Mouse (Mus musculus) heart, embryonic 13.5 days (tissue): ENCODE measurements around the gene Samd4b. TPM values are rescaled to one million over a fixed set of nuclear protein-coding genes. Genes with fewer than 3 reads are reported as not detected.
A peak's percentile ranks its signal among the peaks of the same experiment; 100 is the strongest.
"Not testable (repeated sequence)": the region's sequence is repeated elsewhere in the genome, so short reads cannot be mapped to it uniquely, and the experiment has no call there.

Experiments
- ATAC-seq: fragments of 200-750 bp; cut with Nextera tagmentation; 2 replicates; pipeline ENCODE4 v1.8.0; 2017; ENCODE audit warnings: moderate TSS enrichment; ENCODE audit not compliant: insufficient number of reproducible peaks, low FRiP score, low TSS enrichment; ENCODE audit errors: extremely low read depth
- H3K27ac ChIP-seq: fragments of 300-500 bp; sonication (generic); replicated peaks from 2 replicates; pipeline ENCODE4 v1.5.1; 2015; ENCODE audit warnings: moderate library complexity, mild to moderate bottlenecking, inconsistent platforms
- H3K27me3 ChIP-seq: fragments of 300-500 bp; sonication (generic); replicated peaks from 2 replicates; pipeline ENCODE4 v1.6.1; 2015; ENCODE audit warnings: mild to moderate bottlenecking, inconsistent platforms
- H3K36me3 ChIP-seq: fragments of 300-500 bp; sonication (generic); 2 replicates; pipeline ENCODE4 v1.6.1; 2015; ENCODE audit warnings: mild to moderate bottlenecking, inconsistent platforms
- H3K4me1 ChIP-seq: fragments of 300-500 bp; sonication (generic); 2 replicates; pipeline ENCODE4 v1.6.1; 2015; ENCODE audit warnings: inconsistent platforms
- H3K4me2 ChIP-seq: fragments of 300-500 bp; sonication (generic); 2 replicates; pipeline ENCODE4 v1.6.1; 2015; ENCODE audit warnings: inconsistent platforms, mild to moderate bottlenecking, moderate library complexity
- H3K4me3 ChIP-seq: fragments of 300-500 bp; sonication (generic); 2 replicates; pipeline ENCODE4 v1.5.1; 2015; ENCODE audit warnings: moderate library complexity, mild to moderate bottlenecking, inconsistent platforms
- H3K9ac ChIP-seq: fragments of 300-500 bp; sonication (generic); 2 replicates; pipeline ENCODE4 v1.6.1; 2015; ENCODE audit warnings: inconsistent platforms, mild to moderate bottlenecking, moderate library complexity
- H3K9me3 ChIP-seq: fragments of 300-500 bp; sonication (generic); 2 replicates; pipeline ENCODE4 v1.6.1; 2016; ENCODE audit warnings: inconsistent platforms
- WGBS: fragments of 180-500 bp; shearing (Covaris S2); methylation state at CpG from one replicate; pipeline ENCODE4 v1.1.7; 2015; ENCODE audit warnings: mixed read lengths; 5-methylcytosine and 5-hydroxymethylcytosine counted together
- polyA plus RNA-seq: library from polyadenylated mRNA; unstranded; fragments of >200 nt; fragmentation: Nextera tagmentation; extraction: Ambion mirVana; gene quantifications from 2 replicates; pipeline ENCODE4 v1.2.1, GENCODE M21; 2015

Samd4b gene
- polyA plus RNA-seq, 1 experiment from 2014 or later, result 23.3 TPM

DNA sequence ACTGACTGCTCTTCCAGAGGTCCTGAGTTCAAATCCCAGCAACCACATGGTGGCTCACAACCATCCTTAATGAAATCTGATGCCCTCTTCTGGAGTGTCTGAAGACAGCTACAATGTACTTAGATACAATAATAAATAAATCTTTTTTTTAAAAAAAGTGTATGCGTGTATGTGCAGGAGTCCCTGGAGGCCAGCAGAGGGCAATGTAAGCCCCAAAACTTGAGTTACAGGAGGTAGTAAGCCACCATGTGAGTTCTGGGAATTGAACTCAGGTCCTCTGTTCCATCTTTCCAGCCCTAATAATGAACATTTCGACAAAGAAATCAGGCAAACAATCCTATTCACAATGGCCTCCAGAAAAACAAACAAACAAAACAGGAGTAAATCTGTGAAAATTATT lies 5.8 kb upstream of the Samd4b start:
- H3K36me3 ChIP-seq, H3K27ac ChIP-seq, H3K4me1 ChIP-seq, H3K9me3 ChIP-seq, H3K4me2 ChIP-seq, ATAC-seq, H3K9ac ChIP-seq, H3K27me3 ChIP-seq, H3K4me3 ChIP-seq: not testable (repeated sequence)
- WGBS, result 57% methylated on average over 2 of the region's 2 CpGs

DNA sequence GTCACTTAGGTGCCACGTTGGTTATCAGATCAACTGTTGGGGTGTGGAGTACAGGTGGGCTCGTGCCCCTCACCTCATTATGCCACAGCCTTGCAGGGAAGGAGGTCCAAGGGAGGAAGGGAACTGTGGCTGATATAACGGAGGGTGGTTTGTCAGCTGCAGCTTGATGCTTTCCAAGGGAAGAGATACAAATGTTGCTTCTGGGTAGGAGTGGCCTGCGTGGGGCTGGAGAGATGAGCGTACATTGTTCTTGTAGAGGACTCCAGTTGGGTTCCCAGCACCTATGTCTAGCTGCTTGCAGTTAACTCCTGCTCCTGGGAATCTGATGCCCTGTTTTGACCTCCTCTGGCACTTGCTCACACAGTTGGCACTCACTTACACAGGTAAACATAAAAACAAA lies 5.2 kb upstream of the Samd4b start:
- Histone ChIP-seq H3K4me3 (no peak overlapping the region), H3K9ac (no peak overlapping the region), H3K36me3 (no peaks in the 10 kb centered on the region), H3K4me1 (peaks cover 5% of the 10 kb centered on the region; the same call in 1 of the 2 replicates), H3K27me3 (no peaks in the 10 kb centered on the region; the same call in 1 of the 2 replicates), H3K9me3 (0 out of 2 replicates have a peak, but pooled peaks cover 3% of the 10 kb centered on the region), H3K27ac (no peak overlapping the region), H3K4me2 (no peak overlapping the region)
- WGBS, result 62% methylated on average over 5 of the region's 5 CpGs
- ATAC-seq, result no peak

DNA sequence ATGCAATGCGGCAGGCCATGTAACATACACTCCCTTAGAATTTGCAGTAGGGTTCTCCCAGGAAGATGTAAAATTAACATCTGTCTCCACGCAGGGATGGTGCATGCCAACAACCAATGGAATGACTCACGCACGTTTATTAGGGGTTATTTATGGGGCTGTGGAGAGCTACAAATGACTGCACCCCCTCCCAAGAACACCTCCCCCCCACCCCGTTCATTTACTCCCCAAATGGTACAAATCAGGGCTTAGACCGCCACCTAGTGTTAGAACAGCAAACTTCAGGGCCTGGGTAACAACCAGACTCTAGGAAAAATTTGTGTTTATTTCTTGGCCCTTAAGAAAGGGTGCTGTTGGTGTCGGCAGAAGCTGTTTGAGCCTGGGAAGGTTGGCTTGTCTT lies 3.7 kb upstream of the Samd4b start:
- Histone ChIP-seq H3K4me2 (no peak overlapping the region), H3K27me3 (no peaks in the 10 kb centered on the region; the same call in 1 of the 2 replicates), H3K9me3 (0 out of 2 replicates have a peak, but pooled peaks cover 3% of the 10 kb centered on the region), H3K4me3 (no peak overlapping the region), H3K9ac (no peak overlapping the region), H3K4me1 (peaks cover 14% of the 10 kb centered on the region), H3K36me3 (no peaks in the 10 kb centered on the region), H3K27ac (no peak overlapping the region)
- WGBS, result 28% methylated on average over 7 of the region's 7 CpGs
- ATAC-seq, result no peak

DNA sequence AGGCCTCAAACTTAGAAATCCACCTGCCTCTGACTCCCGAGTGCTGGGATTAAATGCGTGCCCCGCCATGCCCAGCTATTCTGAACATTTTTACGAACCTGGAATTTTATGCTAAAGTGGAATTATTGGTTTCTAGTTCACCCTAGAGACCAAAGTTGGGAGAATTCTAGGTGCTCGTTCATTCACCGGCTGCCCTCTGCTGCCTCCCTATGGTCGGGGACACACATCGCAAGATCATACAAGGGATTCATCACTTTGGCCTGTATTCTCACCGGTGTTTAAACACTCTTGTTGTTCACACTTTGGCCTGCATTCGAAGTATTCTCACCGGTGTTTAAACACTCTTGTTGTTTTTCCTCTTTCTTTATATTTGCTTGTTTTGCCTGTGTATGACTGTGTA lies 3.1 kb upstream of the Samd4b start:
- Histone ChIP-seq H3K9me3 (0 out of 2 replicates have a peak, but pooled peaks cover 3% of the 10 kb centered on the region), H3K27me3 (no peaks in the 10 kb centered on the region), H3K4me1 (peaks cover 21% of the 10 kb centered on the region), H3K4me2 (no peak overlapping the region), H3K27ac (no peak overlapping the region), H3K9ac (no peak overlapping the region), H3K36me3 (no peaks in the 10 kb centered on the region), H3K4me3 (no peak overlapping the region)
- 10% methylated on average over 11 of the region's 11 CpGs for WGBS
- ATAC-seq, result no peak

DNA sequence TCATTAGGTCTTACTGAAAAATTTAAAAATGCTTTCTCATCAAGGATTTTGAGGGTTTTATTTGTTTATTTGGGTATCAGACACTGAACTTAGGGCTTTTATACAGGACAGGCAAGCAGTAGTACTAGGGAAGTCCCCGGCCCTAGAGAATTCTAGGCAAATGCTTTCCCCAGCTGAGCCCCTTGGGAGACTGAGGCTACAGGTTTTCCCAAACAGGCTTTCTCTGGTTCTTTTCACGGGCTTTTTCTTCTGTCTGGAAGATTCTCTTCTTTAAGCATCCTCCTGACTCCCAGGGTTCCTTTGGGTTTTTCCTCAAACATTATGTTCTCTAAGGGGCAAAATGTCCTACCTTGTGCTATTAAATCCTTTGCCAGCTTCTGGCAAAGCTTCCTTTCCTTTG lies 1.0 kb upstream of the Samd4b start:
- Histone ChIP-seq H3K36me3 (peaks cover 7% of the 10 kb centered on the region), H3K4me2 (no peak overlapping the region), H3K4me1 (peaks cover 40% of the 10 kb centered on the region), H3K9me3 (0 out of 2 replicates have a peak, but pooled peaks cover 2% of the 10 kb centered on the region), H3K9ac (no peak overlapping the region), H3K4me3 (no peak overlapping the region), H3K27ac (no peak overlapping the region), H3K27me3 (no peaks in the 10 kb centered on the region)
- 63% methylated on average over 2 of the region's 2 CpGs for WGBS
- ATAC-seq, result no peak

DNA sequence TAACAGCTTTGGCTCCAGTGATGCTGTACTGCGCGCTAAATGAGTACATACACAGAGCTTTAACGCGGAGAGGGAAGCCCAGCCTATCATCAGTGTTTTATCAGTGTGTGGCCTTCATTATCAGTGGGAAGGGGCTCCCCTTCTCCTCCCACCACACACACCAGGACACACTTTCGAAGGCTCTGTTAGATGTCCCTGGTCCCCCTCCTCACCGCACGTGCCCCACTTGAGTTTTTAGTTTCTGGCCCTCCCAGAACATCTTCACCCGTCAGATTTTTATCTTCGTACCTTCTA lies 720 bp downstream of the Samd4b start:
- Histone ChIP-seq H3K4me1 (peaks cover 57% of the 10 kb centered on the region), H3K9me3 (no peaks in the 10 kb centered on the region), H3K27ac (peak overlapping the region; percentile 74), H3K36me3 (peaks cover 7% of the 10 kb centered on the region), H3K27me3 (no peaks in the 10 kb centered on the region), H3K9ac (peak overlapping the region; percentile 91), H3K4me2 (peak overlapping the region; percentile 95), H3K4me3 (peak overlapping the region; percentile 75)
- no peak for ATAC-seq
- WGBS, result 5% methylated on average over 9 of the region's 9 CpGs

DNA sequence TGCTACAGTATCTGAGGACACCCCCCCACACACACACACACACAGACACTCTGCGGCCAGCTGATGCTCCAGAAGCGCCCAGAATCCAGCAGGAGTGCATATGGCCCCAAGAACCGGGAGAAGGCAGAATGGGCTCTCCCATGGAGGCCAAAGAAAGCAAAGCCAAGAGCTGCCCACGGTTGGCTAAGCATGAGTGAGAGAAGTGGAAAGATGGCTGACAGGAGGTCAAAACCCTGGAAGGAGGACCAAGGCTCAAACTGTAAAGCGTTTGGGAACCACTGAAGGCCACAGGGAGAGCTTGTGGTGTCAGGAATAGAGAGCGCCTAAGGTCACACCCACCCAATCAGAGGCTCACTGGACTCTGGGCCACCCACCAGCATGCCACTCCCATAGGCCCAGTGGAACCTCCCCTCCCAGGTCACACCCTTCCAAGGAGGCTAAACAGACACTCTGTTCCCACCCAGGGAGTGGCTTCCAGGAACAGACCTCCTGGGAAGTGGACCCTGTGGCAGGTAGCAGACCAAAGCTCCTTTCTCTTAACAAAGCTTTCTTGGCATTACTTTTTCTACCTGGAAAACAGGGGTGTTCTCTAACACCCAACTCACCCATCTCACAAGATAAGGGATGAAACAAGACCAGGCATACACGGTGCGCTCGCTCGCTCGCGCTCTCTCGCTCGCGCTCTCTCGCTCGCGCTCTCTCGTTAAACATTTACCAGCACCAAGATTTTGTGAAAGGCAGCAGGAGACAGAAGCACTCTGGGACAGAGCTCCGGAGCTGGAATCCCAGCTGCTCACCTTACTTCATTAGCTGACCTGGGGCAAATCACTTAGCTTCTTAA lies 1.3 kb downstream of the Samd4b start:
- Histone ChIP-seq H3K4me2 (peak overlapping the region; percentile 95), H3K4me3 (peak overlapping the region; percentile 75), H3K9me3 (no peaks in the 10 kb centered on the region), H3K36me3 (peaks cover 7% of the 10 kb centered on the region), H3K27me3 (no peaks in the 10 kb centered on the region), H3K9ac (peak overlapping the region; percentile 91), H3K27ac (peak overlapping the region; percentile 74), H3K4me1 (peaks cover 63% of the 10 kb centered on the region)
- WGBS, result 36% methylated on average over 20 of the region's 20 CpGs
- no peak; the same call in 1 of the 2 replicates for ATAC-seq

DNA sequence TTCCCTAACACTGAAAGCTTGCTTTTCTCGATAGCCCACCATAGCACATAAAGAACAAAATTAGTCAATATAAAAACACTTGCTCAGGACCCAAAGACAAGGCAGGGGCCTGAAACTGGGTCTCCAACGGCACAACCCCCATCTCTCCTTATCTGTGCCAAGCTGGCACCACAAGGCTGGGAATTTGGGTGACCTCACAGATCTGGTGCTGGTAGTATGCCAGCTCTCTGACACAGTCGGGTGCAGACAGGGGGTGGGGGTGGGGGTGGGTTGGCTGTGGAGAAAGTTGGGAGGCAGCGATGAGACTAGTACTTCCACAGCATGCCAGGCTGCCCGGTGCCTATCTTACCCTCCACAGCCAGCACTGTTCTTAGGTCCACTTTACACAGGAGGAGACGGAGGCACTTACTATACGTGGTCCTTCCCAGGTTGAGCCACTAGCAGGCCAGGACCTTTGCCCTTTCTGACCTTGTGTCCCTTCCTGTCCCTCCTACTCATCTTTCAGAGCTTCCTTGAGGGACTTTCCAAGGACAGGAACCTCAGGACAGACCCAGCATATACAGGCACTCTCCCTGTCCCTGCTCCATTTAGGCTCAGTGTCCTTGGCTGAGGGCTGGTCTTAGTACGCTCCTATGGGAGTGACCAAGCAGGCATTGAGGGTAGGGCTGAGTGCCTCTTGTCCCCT lies 2.1 kb downstream of the Samd4b start:
- H3K4me1 ChIP-seq, result peaks cover 70% of the 10 kb centered on the region
- no peak overlapping the region for H3K27ac ChIP-seq
- no peak for ATAC-seq
- peak overlapping the region; percentile 91 for H3K9ac ChIP-seq
- H3K4me3 ChIP-seq, result peak overlapping the region; percentile 75; the same call in 1 of the 2 replicates
- peak overlapping the region; percentile 95 for H3K4me2 ChIP-seq
- no peaks in the 10 kb centered on the region for H3K27me3 ChIP-seq
- no peaks in the 10 kb centered on the region for H3K9me3 ChIP-seq
- WGBS, result 66% methylated on average over 8 of the region's 8 CpGs
- peaks cover 7% of the 10 kb centered on the region for H3K36me3 ChIP-seq

DNA sequence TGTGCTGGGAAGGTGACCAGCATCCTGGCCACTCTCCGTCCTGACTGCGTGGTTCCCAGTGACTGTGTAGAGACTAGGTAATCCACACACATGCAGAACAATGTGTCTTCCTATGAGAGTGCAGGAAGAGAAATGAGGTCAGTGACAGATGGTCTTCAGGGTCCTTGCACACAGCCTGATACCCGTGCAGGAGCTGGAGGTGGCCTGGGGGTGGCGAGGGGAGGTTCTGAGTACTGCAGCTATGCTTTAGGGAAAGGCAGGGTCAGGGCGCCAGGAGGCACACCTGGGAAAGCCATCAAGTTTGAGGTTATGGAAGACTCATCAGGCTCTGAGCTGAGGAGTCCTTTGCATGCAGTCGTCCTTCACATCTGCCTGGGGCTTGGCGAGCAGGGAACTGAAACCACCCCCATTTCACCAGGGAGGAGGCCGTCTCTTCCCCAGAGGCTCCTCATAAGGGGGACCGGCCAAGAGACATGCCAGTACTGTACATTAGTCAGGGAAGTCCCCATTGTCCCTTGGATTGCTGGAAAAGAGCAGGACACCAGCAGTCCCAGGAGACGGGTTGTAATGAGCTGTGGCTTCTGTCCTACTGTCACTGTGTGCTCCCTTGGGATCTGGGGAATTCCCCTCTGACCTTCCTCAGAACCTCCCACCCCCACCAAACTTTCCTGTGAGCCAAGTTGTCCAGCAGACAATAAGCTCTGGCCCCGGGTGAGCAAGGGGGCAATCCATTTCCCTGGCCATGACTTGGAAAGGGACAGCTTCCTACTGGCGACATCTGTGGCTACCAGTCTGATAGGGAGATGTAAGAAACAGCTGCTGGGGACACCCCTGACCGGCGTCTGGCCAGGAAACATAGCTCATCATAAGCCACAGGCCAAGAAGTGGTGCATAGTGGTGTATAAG lies 4.5 kb downstream of the Samd4b start:
- H3K27me3 ChIP-seq, result no peaks in the 10 kb centered on the region
- peak overlapping the region; percentile 42 for H3K9ac ChIP-seq

DNA sequence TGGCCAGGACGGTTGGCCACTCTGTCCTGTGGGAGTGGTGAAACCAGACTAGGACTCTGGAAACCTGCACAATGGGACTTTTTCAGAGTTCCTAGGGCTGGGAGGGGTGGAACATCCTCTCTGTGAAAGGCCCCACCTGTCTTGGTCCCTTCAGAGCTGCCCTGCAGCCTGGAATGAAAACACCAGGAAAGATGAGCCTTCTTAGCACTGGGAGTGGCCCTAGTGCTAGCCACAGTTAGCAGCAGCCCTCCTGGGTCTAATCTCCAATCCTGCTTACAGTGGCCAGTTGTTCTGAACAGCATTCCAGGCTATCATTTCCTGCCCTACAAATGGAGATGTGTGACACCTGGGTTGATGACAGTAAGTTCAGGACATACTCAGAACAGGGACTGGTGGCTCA lies 6.1 kb downstream of the Samd4b start:
- H3K4me2 ChIP-seq, result no peak overlapping the region
- peaks cover 7% of the 10 kb centered on the region for H3K36me3 ChIP-seq
- WGBS, result 71% methylated on average over 1 of the region's 1 CpGs
- no peaks in the 10 kb centered on the region for H3K27me3 ChIP-seq
- no peak overlapping the region for H3K4me3 ChIP-seq
- no peaks in the 10 kb centered on the region for H3K9me3 ChIP-seq
- no peak overlapping the region for H3K27ac ChIP-seq
- no peak overlapping the region for H3K9ac ChIP-seq
- peaks cover 93% of the 10 kb centered on the region for H3K4me1 ChIP-seq
- ATAC-seq, result no peak

More for the DNA sequence above, 4.5 kb downstream of the Samd4b start:
- WGBS, result 47% methylated on average over 14 of the region's 14 CpGs
- Histone ChIP-seq H3K36me3 (peaks cover 7% of the 10 kb centered on the region), H3K4me2 (no peak overlapping the region; the same call in 1 of the 2 replicates), H3K9me3 (no peaks in the 10 kb centered on the region), H3K4me3 (no peak overlapping the region), H3K4me1 (peaks cover 86% of the 10 kb centered on the region), H3K27ac (peak overlapping the region; percentile 48)
- ATAC-seq, result no peak

DNA sequence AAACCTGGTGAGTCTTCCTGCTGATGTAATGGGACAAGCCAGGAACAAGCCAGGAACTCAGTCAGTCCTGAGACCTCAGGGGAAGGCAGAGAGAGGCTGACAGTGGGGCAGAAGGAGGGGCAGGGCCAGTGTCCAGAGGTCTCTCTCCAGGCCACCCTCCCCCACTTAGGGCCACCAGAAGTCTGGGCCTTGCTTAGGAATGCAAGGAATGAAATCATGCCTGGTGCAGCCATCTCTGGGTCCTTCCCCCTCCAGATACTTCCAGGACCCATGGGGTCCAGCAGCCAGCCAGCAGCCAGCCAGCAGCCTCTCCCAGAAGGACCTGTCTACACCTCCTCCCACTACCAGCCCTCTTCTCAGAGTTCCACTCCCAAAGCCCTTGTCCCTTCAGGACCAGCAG lies 10.3 kb downstream of the Samd4b start:
- Histone ChIP-seq H3K27ac (peak overlapping the region; percentile 73), H3K9ac (peak overlapping the region; percentile 67), H3K4me2 (peak overlapping the region; percentile 33), H3K4me1 (peaks cover 95% of the 10 kb centered on the region), H3K27me3 (no peaks in the 10 kb centered on the region), H3K4me3 (no peak overlapping the region), H3K9me3 (no peaks in the 10 kb centered on the region), H3K36me3 (no peaks in the 10 kb centered on the region)
- ATAC-seq, result peak; percentile 11; the same call in 1 of the 2 replicates
